Mouse (Mus musculus) cortical plate, adult 2 months (tissue): ENCODE results near the gene Olfr8. TPM values are rescaled to one million over a fixed set of nuclear protein-coding genes. Genes with fewer than 3 reads are reported as not detected.
"Not testable (repeated sequence)": the region's sequence is repeated elsewhere in the genome, so short reads cannot be mapped to it uniquely, and the experiment has no call there.

Source experiments
- H3K27ac ChIP-seq: fragments of 200-500 bp; 2 replicates; pipeline ENCODE4 v1.5.1; 2012; ENCODE audit warnings: low read length, control low read depth, inconsistent platforms; ENCODE audit not compliant: insufficient read depth
- H3K4me1 ChIP-seq: fragments of 200-500 bp; 2 replicates; pipeline ENCODE4 v1.6.1; 2011; ENCODE audit warnings: low read length; ENCODE audit not compliant: control insufficient read depth, insufficient read depth
- H3K4me3 ChIP-seq: fragments of 200-500 bp; 2 replicates; pipeline ENCODE4 v1.5.1; 2011; ENCODE audit warnings: mild to moderate bottlenecking, low read length, control low read depth; ENCODE audit not compliant: insufficient read depth
- CTCF ChIP-seq: fragments of 200-500 bp; IDR thresholded peaks from 2 replicates; pipeline ENCODE4 v1.5.1; 2011; ENCODE audit warnings: mild to moderate bottlenecking, control low read depth, low read length; ENCODE audit not compliant: insufficient read depth; ENCODE audit errors: extremely low read depth
- POLR2A ChIP-seq: fragments of 200-500 bp; IDR thresholded peaks from 2 replicates; pipeline ENCODE4 v1.6.1; 2011; ENCODE audit warnings: mild to moderate bottlenecking, low read length, control low read depth; ENCODE audit not compliant: insufficient read depth; ENCODE audit errors: extremely low read depth
- polyA plus RNA-seq: library from polyadenylated mRNA; depleted of rRNA; stranded (reverse); fragments of >200 nt; gene quantifications from 2 replicates; pipeline ENCODE4 v1.2.3, GENCODE M21; 2012; rRNA removed

Gene Olfr8
- not detected in 2 replicates for polyA plus RNA-seq

DNA sequence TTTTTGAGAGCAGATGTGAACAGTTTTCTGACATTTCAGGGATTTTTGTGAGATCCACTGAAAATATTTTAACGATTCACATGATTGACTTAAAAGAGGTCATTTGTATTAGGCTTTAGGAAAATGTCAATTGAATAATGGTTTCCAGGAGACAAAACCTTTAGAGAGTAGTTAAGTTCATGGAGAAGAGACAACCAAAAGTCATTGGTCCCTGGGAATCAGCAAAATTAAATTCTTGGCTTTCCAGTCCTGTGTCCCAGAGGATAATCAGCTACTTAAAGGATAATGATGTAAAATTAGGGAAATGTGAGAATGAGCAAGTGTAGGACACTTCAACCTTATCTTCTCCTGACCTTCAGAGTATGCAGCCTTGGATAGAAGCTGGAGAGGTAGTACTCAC, at the start of gene Olfr8:
Gene Olfr8, plus strand, starts transcription at position 301 of the 400 bp plus-strand sequence.
- not testable (repeated sequence) for H3K4me3 ChIP-seq, H3K27ac ChIP-seq, H3K4me1 ChIP-seq

DNA sequence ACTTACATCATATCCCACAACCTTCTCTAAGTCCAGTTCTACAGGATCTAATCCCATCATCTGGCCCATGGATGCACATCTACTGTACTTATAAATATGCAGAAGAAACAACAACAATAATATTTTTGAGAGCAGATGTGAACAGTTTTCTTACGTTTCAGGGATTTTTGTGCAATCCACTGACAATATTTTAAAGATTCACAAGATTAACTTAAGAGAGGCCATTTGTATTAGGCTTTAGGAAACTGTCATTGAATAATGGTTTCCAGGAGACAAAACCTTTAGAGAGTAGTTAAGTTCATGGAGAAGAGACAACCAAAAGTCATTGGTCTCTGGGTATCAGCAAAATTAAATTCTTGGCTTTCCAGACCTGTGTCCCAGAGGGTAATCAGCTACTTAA, 37.6 kb upstream of the Olfr8 start, which contains the start of gene Olfr1354:
Gene Olfr1354, plus strand, starts transcription at position 301 of the 400 bp plus-strand sequence.
- H3K27ac ChIP-seq, H3K4me3 ChIP-seq: not testable (repeated sequence)

DNA sequence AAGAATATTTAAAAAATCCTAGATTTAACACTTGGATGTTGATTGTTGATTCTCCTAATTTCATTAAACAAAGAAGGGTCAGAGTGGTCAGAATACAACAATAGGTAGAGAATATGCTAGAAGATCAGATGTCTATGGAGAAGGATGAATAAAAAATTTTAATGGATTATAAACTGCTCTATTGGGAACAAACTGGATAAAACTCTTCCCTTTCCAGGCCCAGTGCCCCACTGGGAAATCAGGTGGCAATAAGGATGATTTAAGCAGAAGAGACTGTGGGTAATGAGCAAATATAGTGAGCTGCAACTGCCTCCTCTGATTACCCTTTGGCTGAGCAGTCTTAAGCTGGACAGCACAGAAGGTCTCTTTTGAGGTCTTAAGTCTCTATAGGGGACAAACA, 12.6 kb downstream of the Olfr8 start, which contains the start of gene Olfr1353:
Gene Olfr1353, plus strand, starts transcription at position 301 of the 400 bp plus-strand sequence.
- not testable (repeated sequence) for H3K27ac ChIP-seq, H3K4me1 ChIP-seq, H3K4me3 ChIP-seq

More for the DNA sequence above, 37.6 kb upstream of the Olfr8 start, which contains the start of gene Olfr1354:
- H3K4me1 ChIP-seq: not testable (repeated sequence)

DNA sequence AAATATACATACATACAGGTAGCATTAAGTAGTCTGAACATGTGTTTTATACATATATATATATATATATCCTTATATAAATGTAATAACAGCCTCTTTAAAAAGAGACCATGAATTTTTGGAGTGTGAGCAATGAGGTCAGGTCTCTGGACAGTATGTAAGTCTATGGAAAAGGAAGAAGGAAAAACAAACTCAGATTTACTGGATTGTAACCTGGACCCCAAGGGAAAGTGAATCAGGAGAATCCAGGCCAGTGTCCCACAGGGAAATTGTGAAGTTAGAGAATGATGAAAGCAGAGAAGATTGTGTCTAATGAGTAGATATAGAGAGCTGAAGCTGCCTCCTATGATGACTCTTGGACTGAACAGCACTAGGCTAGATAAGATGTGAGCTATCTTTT, 30.3 kb downstream of the Olfr8 start, which contains the start of gene Olfr1352:
Gene Olfr1352, plus strand, starts transcription at position 301 of the 400 bp plus-strand sequence.
- TF ChIP-seq POLR2A: no peak
- no peak for TF ChIP-seq CTCF
- Histone ChIP-seq H3K4me1 (no peaks in the 10 kb centered on the region), H3K27ac (no peak within 1 kb of the TSS), H3K4me3 (no peak within 1 kb of the TSS)

Other genes with a start within 250 kb of the Olfr8 start
- not detected in 2 replicates for gene Casp14, start 232.3 kb upstream of the Olfr8 start, polyA plus RNA-seq
- gene Ccdc105, start 197.6 kb upstream of the Olfr8 start, polyA plus RNA-seq: 0.19 TPM in 2 replicates
- gene Slc1a6, start 170.1 kb upstream of the Olfr8 start, polyA plus RNA-seq: 8.8 and 10.0 TPM in 2 replicates
- not detected in 2 replicates for gene Olfr1356, start 98.5 kb upstream of the Olfr8 start, polyA plus RNA-seq
- gene Olfr1355, start 75.1 kb upstream of the Olfr8 start, polyA plus RNA-seq: not detected in 2 replicates
- not detected in 2 replicates for gene Olfr1354, start 37.5 kb upstream of the Olfr8 start, polyA plus RNA-seq
- not detected in 2 replicates for gene Olfr1353, start 12.7 kb downstream of the Olfr8 start, polyA plus RNA-seq
- gene Olfr1352, start 30.4 kb downstream of the Olfr8 start, polyA plus RNA-seq: not detected in 2 replicates
- gene Olfr1351, start 61.8 kb downstream of the Olfr8 start, polyA plus RNA-seq: not detected in 2 replicates
- gene Olfr57, start 78.1 kb downstream of the Olfr8 start, polyA plus RNA-seq: not detected in 2 replicates
- gene 2610008E11Rik, start 147.0 kb downstream of the Olfr8 start, polyA plus RNA-seq: 14.6 and 15.1 TPM in 2 replicates
- not detected in 2 replicates for gene Vmn2r80, start 198.1 kb downstream of the Olfr8 start, polyA plus RNA-seq